Mouse (Mus musculus): ENCODE results near the gene Sh2d5. TPM values are rescaled to one million over a fixed set of nuclear protein-coding genes. Genes with fewer than 3 reads are reported as not detected.
A peak's percentile ranks its signal among the peaks of the same experiment; 100 is the strongest.

Sh2d5 gene
- 17.0 and 17.4 TPM in 2 replicates for polyA plus RNA-seq (2015; fragmentation: Nextera tagmentation; extraction: Ambion mirVana)

DNA sequence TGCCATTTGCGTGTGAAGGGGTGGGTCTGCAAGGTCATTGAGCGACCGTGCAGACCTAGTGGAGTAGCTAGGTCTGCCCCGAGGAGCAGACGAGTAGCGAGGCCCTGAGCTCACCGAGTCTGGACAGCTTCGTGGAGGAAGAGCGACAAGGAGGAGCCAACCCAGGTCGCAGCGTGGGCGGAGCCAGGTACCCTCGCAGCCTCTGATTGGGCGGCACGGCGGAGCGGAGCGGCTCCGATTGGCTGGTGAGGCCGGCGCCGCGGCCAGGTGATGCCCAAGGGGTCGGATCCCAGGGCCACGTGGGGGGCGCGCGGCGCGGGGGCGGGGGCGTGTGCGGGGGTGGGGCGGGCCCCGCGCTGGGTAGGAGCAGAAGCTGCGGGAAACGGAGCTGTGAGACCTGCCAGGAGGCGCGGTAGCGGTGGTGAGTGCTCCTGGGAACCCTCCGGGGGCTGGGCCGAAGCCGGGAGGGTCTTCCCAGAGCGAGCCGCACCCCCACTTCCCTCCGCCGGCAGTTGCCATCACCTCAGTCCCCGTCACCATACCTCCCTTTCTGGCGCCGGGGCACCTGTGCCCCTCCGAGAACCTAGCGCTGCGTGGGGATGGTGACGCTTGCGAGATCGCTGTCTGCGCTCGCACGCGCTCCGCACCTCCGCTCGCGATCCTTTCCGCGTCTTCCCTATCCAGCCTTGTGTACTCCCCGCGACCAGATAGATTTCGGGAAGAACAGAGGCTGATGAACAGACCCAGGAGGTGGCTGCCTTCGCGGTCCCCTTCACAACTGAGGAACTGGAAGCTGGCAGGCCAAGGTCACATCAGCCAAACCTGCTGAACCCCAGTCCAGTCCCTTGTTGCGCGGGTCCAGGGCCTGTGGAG, at the start of gene Sh2d5, which contains the start of gene Kif17:
TSS of gene Sh2d5 (plus strand) at position 316 of the 873 bp plus-strand sequence.
TSS of gene Kif17 (plus strand) at position 348 of the 873 bp plus-strand sequence.
- WGBS = under 1% methylated on average over 64 of the region's 74 CpGs

GRCm38 (mm10) chr4:138200769-138201168, 49.4 kb upstream of the Sh2d5 start:
- H3K9ac ChIP-seq = no peak overlapping the region
- H3K4me3 ChIP-seq = no peak overlapping the region
- no peaks in the 10 kb centered on the region for H3K4me1 ChIP-seq
- H3K4me2 ChIP-seq = no peak overlapping the region
- H3K27me3 ChIP-seq (replicated peaks) = no peaks in the 10 kb centered on the region
- ATAC-seq (replicated peaks) = no peak
- WGBS = 96% methylated on average over 3 of the region's 3 CpGs
- H3K9me3 ChIP-seq = no peaks in the 10 kb centered on the region
- peaks cover 72% of the 10 kb centered on the region for H3K36me3 ChIP-seq (replicated peaks)
- H3K27ac ChIP-seq = no peak overlapping the region

More for the DNA sequence above, at the start of gene Sh2d5, which contains the start of gene Kif17:
- peak within 1 kb of the TSS; percentile 63 for H3K9ac ChIP-seq
- peak within 1 kb of the TSS; percentile 94 for H3K4me2 ChIP-seq
- peak; percentile 94 for ATAC-seq (replicated peaks)
- peaks cover 3% of the 10 kb centered on the region; the same call in 1 of the 2 replicates for H3K27me3 ChIP-seq (replicated peaks)
- H3K9me3 ChIP-seq = no peaks in the 10 kb centered on the region
- H3K36me3 ChIP-seq (replicated peaks) = peaks cover 2% of the 10 kb centered on the region; the same call in 1 of the 2 replicates
- H3K27ac ChIP-seq = peak within 1 kb of the TSS; percentile 78
- peak within 1 kb of the TSS; percentile 67 for H3K4me3 ChIP-seq
- H3K4me1 ChIP-seq = peaks cover 38% of the 10 kb centered on the region

DNA sequence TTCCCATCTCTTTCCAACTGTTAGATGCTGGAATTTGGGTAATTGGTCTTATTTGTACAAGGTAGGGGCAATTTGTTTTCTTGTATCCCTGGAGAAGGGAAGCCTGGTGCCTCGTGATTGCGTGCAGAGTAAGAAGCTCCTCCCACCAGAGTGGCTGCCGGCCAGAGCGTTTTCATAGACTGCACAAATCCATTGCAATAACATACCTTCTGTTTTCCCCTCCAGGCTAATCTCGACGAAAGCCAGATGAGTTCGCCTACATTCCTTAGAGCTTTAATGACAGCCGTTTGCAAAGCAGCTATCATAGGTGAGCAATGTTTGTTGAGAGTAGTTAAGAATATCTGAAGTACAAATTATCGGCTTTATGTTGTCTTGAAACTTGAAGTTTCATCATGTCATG, 48.5 kb upstream of the Sh2d5 start:
- Histone ChIP-seq H3K9ac (no peak overlapping the region), H3K27ac (no peak overlapping the region), H3K27me3 (replicated peaks) (no peaks in the 10 kb centered on the region), H3K4me3 (no peak overlapping the region), H3K9me3 (no peaks in the 10 kb centered on the region), H3K4me2 (no peak overlapping the region), H3K4me1 (no peaks in the 10 kb centered on the region), H3K36me3 (replicated peaks) (peaks cover 69% of the 10 kb centered on the region)
- WGBS = 85% methylated on average over 9 of the region's 9 CpGs
- no peak for ATAC-seq (replicated peaks)

GRCm38 (mm10) chr4:138210116-138210515, 40.1 kb upstream of the Sh2d5 start:
- no peaks in the 10 kb centered on the region for H3K4me1 ChIP-seq
- no peak overlapping the region for H3K4me2 ChIP-seq
- WGBS = 91% methylated on average over 5 of the region's 5 CpGs
- H3K4me3 ChIP-seq = no peak overlapping the region
- H3K9ac ChIP-seq = no peak overlapping the region
- ATAC-seq (replicated peaks) = no peak
- H3K36me3 ChIP-seq (replicated peaks) = peaks cover 24% of the 10 kb centered on the region
- no peaks in the 10 kb centered on the region for H3K27me3 ChIP-seq (replicated peaks)
- H3K9me3 ChIP-seq = no peaks in the 10 kb centered on the region
- no peak overlapping the region for H3K27ac ChIP-seq

GRCm38 (mm10) chr4:138213861-138214260, 36.3 kb upstream of the Sh2d5 start:
- Histone ChIP-seq H3K4me1 (peaks cover 19% of the 10 kb centered on the region), H3K36me3 (replicated peaks) (peaks cover 7% of the 10 kb centered on the region), H3K4me2 (no peak overlapping the region), H3K27me3 (replicated peaks) (no peaks in the 10 kb centered on the region), H3K4me3 (no peak overlapping the region), H3K9me3 (no peaks in the 10 kb centered on the region), H3K9ac (no peak overlapping the region), H3K27ac (no peak overlapping the region)
- no peak for ATAC-seq (replicated peaks)
- WGBS = 90% methylated on average over 3 of the region's 3 CpGs

GRCm38 (mm10) chr4:138215671-138216199, 34.5 kb upstream of the Sh2d5 start:
- WGBS = 39% methylated on average over 13 of the region's 13 CpGs

DNA sequence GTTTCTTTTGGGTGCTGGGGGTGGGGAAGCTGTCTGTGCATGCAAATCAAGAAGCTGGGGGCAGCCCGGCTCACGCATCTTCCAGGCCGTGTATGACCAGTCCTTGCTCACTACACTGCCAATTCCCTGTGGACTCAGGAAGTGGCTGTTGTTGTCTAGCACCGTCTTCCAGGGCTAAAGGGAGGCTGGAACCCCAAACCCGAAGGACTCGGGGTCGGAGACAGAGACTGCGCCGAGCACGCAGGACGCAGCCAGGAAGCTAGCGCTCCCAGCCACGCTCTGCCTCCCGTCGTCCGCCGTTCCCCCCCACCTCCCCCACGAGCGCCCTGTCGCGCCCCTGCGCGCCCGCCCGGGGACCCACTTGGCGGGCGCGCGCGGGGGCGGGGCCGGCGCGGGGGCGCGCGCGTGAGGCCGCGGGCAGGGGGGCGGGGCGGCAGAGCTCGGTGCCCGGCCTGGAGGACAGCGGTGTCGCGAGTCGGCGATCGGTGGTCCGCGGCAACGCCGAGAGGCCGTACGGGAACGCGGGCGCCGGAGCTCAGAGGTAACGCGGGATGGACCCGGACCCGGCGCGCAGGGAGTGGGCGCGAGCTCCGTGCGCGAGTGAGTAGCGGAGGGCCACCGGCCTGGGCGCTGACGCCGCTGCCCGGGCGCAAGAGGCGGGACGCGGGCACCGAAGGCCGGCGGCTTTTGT, 33.9 kb upstream of the Sh2d5 start, which contains the start of gene Hp1bp3:
TSS of gene Hp1bp3 (plus strand) at position 97 of the 691 bp plus-strand sequence.
- H3K9me3 ChIP-seq = no peaks in the 10 kb centered on the region
- peak within 1 kb of the TSS; percentile 90 for H3K4me3 ChIP-seq
- H3K36me3 ChIP-seq (replicated peaks) = no peaks in the 10 kb centered on the region
- H3K27me3 ChIP-seq (replicated peaks) = no peaks in the 10 kb centered on the region
- peak; percentile 82 for ATAC-seq (replicated peaks)
- H3K9ac ChIP-seq = peak within 1 kb of the TSS; percentile 96
- peak within 1 kb of the TSS; percentile 79 for H3K4me2 ChIP-seq
- H3K27ac ChIP-seq = peak within 1 kb of the TSS; percentile 100
- 1% methylated on average over 63 of the region's 84 CpGs for WGBS
- peaks cover 35% of the 10 kb centered on the region for H3K4me1 ChIP-seq

More at GRCm38 (mm10) chr4:138215671-138216199, 34.5 kb upstream of the Sh2d5 start:
- H3K4me2 ChIP-seq = peak overlapping the region; percentile 79
- H3K27me3 ChIP-seq (replicated peaks) = no peaks in the 10 kb centered on the region
- H3K9me3 ChIP-seq = no peaks in the 10 kb centered on the region
- no peaks in the 10 kb centered on the region for H3K36me3 ChIP-seq (replicated peaks)
- peaks cover 32% of the 10 kb centered on the region for H3K4me1 ChIP-seq
- peak overlapping the region; percentile 96 for H3K9ac ChIP-seq
- peak; percentile 1; the same call in 1 of the 2 replicates for ATAC-seq (replicated peaks)
- peak overlapping the region; percentile 100 for H3K27ac ChIP-seq
- H3K4me3 ChIP-seq = peak overlapping the region; percentile 90

DNA sequence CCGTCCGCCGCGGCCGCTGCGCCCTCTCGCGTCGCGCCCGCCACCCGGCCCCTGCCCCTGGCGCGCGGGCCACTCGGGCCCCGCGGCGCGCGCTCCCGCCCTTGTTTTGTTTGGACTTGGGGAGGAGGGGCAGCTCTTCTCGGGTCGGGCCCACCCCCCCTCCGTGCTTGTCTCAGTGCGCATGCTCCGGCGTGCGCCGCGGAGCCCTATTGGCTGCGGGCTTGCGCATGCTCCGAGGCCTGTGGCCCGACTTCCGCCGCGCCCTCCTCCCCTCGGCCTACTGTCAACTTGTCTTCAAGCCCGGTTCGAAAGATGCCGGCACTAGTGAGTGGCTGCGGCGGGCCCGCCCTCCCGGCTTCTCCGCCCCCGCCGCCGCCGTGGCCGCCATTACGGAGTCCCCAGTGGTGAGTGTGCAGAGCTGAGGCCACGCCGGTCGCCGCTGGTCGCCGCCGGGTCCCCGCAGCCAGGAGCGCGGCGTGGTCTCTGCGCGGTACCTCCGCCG, 33.3 kb upstream of the Sh2d5 start:
- peak overlapping the region; percentile 79 for H3K4me2 ChIP-seq
- WGBS = under 1% methylated on average over 46 of the region's 68 CpGs
- H3K27me3 ChIP-seq (replicated peaks) = no peaks in the 10 kb centered on the region
- no peaks in the 10 kb centered on the region for H3K36me3 ChIP-seq (replicated peaks)
- peak overlapping the region; percentile 96 for H3K9ac ChIP-seq
- H3K4me3 ChIP-seq = peak overlapping the region; percentile 90
- peak; percentile 95 for ATAC-seq (replicated peaks)
- peaks cover 35% of the 10 kb centered on the region for H3K4me1 ChIP-seq
- H3K27ac ChIP-seq = peak overlapping the region; percentile 100
- H3K9me3 ChIP-seq = no peaks in the 10 kb centered on the region

DNA sequence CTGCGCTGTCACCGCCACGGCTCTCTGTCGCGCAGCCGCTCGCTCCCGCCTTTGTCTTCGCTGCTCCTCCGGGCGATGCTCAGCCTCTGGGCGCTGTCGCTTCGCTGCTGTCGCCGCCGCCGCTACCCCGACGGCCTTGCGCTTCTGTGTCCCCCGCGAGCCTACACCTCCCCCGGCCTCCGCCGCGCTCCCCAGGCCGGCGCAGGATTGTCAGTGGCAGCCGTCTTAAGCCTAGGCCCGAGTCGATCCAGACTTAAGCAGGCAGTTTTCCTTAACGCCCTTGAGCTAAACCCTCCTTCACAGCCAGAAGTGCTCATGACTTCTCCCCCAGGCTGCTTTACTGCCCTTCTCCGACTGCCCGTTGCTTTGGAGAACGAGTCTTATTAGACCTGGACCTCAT, 32.8 kb upstream of the Sh2d5 start:
- Histone ChIP-seq H3K36me3 (replicated peaks) (0 out of 2 replicates have a peak, but pooled peaks cover 3% of the 10 kb centered on the region), H3K4me3 (peak overlapping the region; percentile 90), H3K9me3 (no peaks in the 10 kb centered on the region), H3K9ac (peak overlapping the region; percentile 96), H3K4me1 (peaks cover 35% of the 10 kb centered on the region), H3K4me2 (peak overlapping the region; percentile 69), H3K27me3 (replicated peaks) (no peaks in the 10 kb centered on the region), H3K27ac (peak overlapping the region; percentile 100)
- 0% methylated on average over 36 of the region's 36 CpGs for WGBS
- no peak for ATAC-seq (replicated peaks)

DNA sequence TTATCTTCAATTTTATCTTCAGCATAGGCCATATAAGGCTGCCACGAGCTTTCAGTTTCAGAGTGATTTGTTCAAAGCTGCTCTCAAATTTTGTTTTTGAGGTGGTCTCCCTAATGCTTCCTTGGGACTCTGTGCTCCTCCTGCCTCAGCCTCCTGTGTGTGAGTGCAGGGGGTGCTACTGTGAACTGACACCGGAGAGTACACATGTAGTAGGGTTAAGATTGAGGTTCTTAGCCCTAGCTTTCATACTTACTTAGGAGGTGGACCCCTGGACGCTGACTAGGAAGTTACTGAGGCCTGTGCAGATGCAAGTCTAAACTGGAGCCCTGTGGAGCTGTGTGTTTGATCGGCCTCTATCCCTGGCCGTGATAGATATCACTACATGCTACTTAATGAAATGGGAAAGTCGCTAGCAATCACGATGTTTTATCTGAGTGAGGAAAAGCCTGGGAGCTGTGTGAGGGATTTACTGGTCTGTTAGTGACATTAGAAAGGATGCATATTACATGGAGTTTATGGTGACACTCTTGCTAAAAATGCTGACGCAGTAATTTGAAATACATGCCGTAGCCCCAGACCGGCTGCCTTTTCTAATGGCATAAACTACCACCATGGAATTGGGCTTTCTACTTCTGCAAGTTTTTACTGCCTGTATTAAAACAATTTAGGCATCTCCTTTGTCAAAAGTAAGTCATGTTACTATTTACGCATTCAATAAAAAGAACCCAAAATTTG, 32.1 kb upstream of the Sh2d5 start:
- no peak for ATAC-seq (replicated peaks)
- Histone ChIP-seq H3K36me3 (replicated peaks) (peaks cover 3% of the 10 kb centered on the region; the same call in 1 of the 2 replicates), H3K9me3 (no peaks in the 10 kb centered on the region), H3K4me1 (peaks cover 35% of the 10 kb centered on the region), H3K4me2 (peak overlapping the region; percentile 69), H3K9ac (peak overlapping the region; percentile 96), H3K27ac (peak overlapping the region; percentile 100; the same call in 1 of the 2 replicates), H3K4me3 (peak overlapping the region; percentile 90), H3K27me3 (replicated peaks) (no peaks in the 10 kb centered on the region)
- WGBS = 82% methylated on average over 11 of the region's 11 CpGs

DNA sequence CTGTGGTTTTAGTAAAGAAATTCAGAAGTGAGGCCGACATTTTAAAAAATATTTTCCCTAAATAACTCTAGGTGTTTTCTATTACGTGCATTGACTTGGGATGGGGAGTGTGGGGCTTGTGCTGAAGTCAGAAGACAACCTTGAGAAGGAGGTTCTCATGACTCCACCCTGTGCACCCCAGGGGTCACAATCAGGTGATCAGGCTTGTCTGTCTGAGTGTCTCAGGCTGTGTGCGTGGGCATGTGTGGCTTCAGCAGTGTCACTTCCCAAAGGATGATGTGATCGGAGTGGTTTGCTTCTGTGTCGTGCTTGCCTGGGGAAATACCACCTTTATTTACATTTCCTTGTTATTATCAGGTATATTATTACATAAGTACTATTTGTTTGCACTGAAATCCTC, 30.9 kb upstream of the Sh2d5 start:
- Histone ChIP-seq H3K36me3 (replicated peaks) (peaks cover 14% of the 10 kb centered on the region), H3K4me2 (no peak overlapping the region), H3K27me3 (replicated peaks) (no peaks in the 10 kb centered on the region), H3K9me3 (no peaks in the 10 kb centered on the region), H3K4me1 (peaks cover 35% of the 10 kb centered on the region), H3K9ac (no peak overlapping the region), H3K4me3 (no peak overlapping the region), H3K27ac (no peak overlapping the region)
- WGBS = 86% methylated on average over 5 of the region's 5 CpGs
- no peak for ATAC-seq (replicated peaks)
